Mouse (Mus musculus) limb, embryonic 14.5 days (tissue): Measurements from ENCODE around the gene Gm10100. TPM values are rescaled to one million over a fixed set of nuclear protein-coding genes. Genes with fewer than 3 reads are reported as not detected.
"Not testable (repeated sequence)": the region's sequence is repeated elsewhere in the genome, so short reads cannot be mapped to it uniquely, and the experiment has no call there.

ENCODE experiments used
- ATAC-seq: fragments of 200-750 bp; cut with Nextera tagmentation; 2 replicates; pipeline ENCODE4 v1.8.0; 2017; ENCODE audit warnings: low read depth, moderate number of reproducible peaks, moderate TSS enrichment; ENCODE audit not compliant: low FRiP score
- DNase-seq: peaks from one replicate; pipeline ENCODE4 v3.0.0-alpha.2; 2015; ENCODE audit warnings: low spot score
- H3K27ac ChIP-seq: fragments of 300-500 bp; sonication (generic); replicated peaks from 2 replicates; pipeline ENCODE4 v1.5.1; 2014; ENCODE audit warnings: low read depth, mild to moderate bottlenecking, low read length, moderate library complexity, mixed read lengths
- H3K27me3 ChIP-seq: fragments of 300-500 bp; sonication (generic); 2 replicates; pipeline ENCODE4 v1.6.1; 2014; ENCODE audit warnings: low read length, mixed read lengths; ENCODE audit not compliant: control insufficient read depth, insufficient read depth
- H3K36me3 ChIP-seq: fragments of 300-500 bp; sonication (generic); 2 replicates; pipeline ENCODE4 v1.6.1; 2014; ENCODE audit warnings: mild to moderate bottlenecking, low read length, moderate library complexity, mixed read lengths; ENCODE audit not compliant: control insufficient read depth, insufficient read depth
- H3K4me1 ChIP-seq: fragments of 300-500 bp; sonication (generic); 2 replicates; pipeline ENCODE4 v1.6.1; 2014; ENCODE audit warnings: antibody characterized with exemption, low read length, mixed read lengths; ENCODE audit not compliant: control insufficient read depth, insufficient read depth
- H3K4me2 ChIP-seq: fragments of 300-500 bp; sonication (generic); replicated peaks from 2 replicates; pipeline ENCODE4 v1.6.1; 2014; ENCODE audit warnings: low read depth, mild to moderate bottlenecking, low read length, moderate library complexity; ENCODE audit not compliant: severe bottlenecking
- H3K4me3 ChIP-seq: fragments of 300-500 bp; sonication (generic); replicated peaks from 2 replicates; pipeline ENCODE4 v1.5.1; 2014; ENCODE audit warnings: low read length
- H3K9ac ChIP-seq: fragments of 300-500 bp; sonication (generic); 2 replicates; pipeline ENCODE4 v1.6.1; 2014; ENCODE audit warnings: mild to moderate bottlenecking, low read depth, low read length, moderate library complexity; ENCODE audit not compliant: severe bottlenecking
- H3K9me3 ChIP-seq: fragments of 300-500 bp; sonication (generic); 2 replicates; pipeline ENCODE4 v1.6.1; 2016; ENCODE audit warnings: low read length; ENCODE audit not compliant: control insufficient read depth
- POLR2A ChIP-seq: fragments of 200-500 bp; IDR thresholded peaks from 2 replicates; pipeline ENCODE4 v1.8.0; 2012; ENCODE audit warnings: inconsistent platforms, mild to moderate bottlenecking, moderate library complexity, borderline replicate concordance; ENCODE audit not compliant: insufficient read depth, insufficient read length; ENCODE audit errors: extremely low read depth
- WGBS: fragments of 180-500 bp; shearing (Covaris S2); extraction: QIAGEN DNeasy Blood & Tissue Kit; methylation state at CpG from one replicate; pipeline ENCODE4 v1.1.7; 2014; 5-methylcytosine and 5-hydroxymethylcytosine counted together
- polyA plus RNA-seq, 2 experiments: library from polyadenylated mRNA; depleted of rRNA in 1 of 2; stranded (reverse) in 1 of 2; unstranded in 1 of 2; fragments of >200 nt; fragmentation: Nextera tagmentation in 1 of 2; extraction: Ambion mirVana in 1 of 2; gene quantifications; 2 replicates each; pipeline versions ENCODE4 v1.2.1 to v1.2.3; 2012 to 2014

Gm10100 gene
- polyA plus RNA-seq, 2 experiments: not detected

DNA sequence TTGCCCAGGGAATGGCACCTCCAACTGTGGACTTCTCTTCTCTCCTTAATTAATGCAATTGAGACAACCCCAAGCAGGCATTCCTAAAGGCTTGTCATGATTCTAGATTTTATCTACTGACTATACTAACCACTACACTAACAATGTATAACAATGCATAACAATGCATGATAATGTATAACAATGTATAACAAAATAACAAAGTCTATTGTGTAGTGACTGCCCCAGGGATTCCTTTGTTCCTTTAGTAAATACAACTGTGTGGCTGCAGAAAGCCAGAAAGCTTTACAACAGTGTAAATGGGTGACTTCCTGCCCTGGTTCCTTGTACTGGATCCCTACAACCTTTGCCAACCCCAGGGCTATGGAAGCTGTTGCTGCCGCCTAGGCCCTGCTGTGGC is 9.6 kb downstream of the Gm10100 start:
- Histone ChIP-seq H3K27ac (no peak overlapping the region), H3K9me3 (peaks cover 7% of the 10 kb centered on the region; the same call in 1 of the 2 replicates), H3K4me1 (no peaks in the 10 kb centered on the region), H3K4me3 (no peak overlapping the region), H3K4me2 (no peak overlapping the region), H3K27me3 (no peaks in the 10 kb centered on the region), H3K9ac (no peak overlapping the region), H3K36me3 (no peaks in the 10 kb centered on the region)
- DNase-seq: no peak
- TF ChIP-seq POLR2A: no peak
- 82% methylated on average over 1 of the region's 1 CpGs for WGBS
- ATAC-seq: no peak

DNA sequence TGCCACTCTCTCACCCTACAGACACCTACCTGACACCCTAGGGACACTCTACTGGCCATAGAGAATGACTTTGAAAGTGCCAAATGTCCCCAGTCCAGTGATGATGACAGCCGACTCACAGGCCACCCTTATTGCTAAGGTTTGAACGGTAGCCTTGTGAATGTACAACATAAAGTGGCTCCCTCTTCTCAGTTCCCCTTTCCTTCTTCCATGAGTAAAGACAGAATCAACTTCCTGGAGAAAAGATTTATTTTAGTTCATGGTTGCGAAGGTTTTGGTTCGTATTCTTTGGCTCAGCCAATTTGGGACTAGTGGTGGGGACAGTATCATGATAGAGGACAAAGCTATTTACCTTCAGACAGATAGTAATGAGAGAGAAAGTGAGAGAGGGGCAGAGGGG is 12.6 kb downstream of the Gm10100 start:
- Histone ChIP-seq H3K4me3 (no peak overlapping the region), H3K27me3 (no peaks in the 10 kb centered on the region), H3K36me3 (no peaks in the 10 kb centered on the region), H3K4me2 (no peak overlapping the region), H3K27ac (no peak overlapping the region), H3K9me3 (peaks cover 7% of the 10 kb centered on the region; the same call in 1 of the 2 replicates), H3K4me1 (no peaks in the 10 kb centered on the region), H3K9ac (no peak overlapping the region)
- no peak for DNase-seq
- TF ChIP-seq POLR2A: no peak
- WGBS: 80% methylated on average over 4 of the region's 4 CpGs
- no peak for ATAC-seq

DNA sequence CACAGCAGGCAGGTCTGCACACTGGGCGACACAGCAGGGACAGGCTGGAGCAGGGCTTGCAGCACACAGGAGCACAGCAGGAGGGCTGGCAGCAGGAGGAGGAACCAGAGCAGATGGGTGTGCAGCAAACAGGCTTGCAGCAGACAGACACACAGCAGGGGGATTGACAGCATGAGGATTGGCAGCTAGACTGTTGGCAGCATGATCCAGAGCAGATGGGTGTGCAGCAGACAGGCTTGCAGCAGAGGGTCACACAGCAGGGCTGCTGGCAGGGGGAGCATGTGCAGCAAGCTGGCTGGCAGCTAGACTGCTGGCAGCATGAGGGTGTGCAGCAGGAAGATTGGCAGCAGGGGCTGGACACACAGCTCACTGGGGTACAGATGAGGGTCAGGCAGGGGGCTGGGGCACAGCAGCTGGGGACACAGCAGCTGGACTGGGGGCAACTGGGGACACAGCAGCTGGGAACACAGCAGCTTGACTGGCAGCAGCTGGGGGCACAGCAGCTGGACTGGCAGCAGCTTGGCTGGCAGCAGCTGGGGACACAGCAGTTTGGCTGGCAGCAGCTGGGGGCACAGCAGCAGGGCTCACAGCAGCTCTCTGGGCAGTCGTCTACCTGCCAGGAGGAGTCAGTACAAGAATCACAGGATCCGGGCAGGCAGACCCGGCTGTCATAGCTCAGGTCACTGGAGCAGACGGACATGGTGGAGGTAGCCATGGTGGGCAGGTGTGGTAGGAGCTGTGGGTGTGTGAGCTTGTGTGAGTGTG is 15.8 kb downstream of the Gm10100 start, which contains the start of gene Gm18596:
Gm18596 (minus strand) TSS at position 715 of the 765 bp plus-strand sequence.
- H3K9ac ChIP-seq, H3K27ac ChIP-seq: not testable (repeated sequence)

DNA sequence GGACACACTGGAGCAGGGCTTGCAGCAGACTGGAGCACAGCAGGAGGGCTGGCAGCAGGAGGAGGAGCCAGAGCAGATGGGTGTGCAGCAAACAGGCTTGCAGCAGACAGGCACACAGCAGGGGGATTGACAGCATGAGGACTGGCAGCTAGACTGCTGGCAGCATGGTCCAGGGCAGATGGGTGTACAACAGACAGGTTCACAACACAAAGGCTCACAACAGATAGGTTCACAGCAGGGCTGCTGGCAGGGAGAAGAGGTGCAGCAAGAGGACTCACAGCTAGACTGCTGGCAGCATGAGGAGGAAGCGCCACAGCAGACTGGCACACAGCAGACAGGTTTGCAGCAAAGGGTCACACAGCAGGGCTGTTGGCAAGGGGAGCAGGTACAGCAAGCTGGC is 24.4 kb downstream of the Gm10100 start:
- WGBS: 92% methylated on average over 1 of the region's 1 CpGs
- not testable (repeated sequence) for H3K9ac ChIP-seq, ATAC-seq, H3K36me3 ChIP-seq, H3K27ac ChIP-seq, H3K9me3 ChIP-seq, H3K27me3 ChIP-seq, H3K4me1 ChIP-seq, H3K4me3 ChIP-seq, DNase-seq, H3K4me2 ChIP-seq

More for the DNA sequence above, 15.8 kb downstream of the Gm10100 start, which contains the start of gene Gm18596:
- not testable (repeated sequence) for H3K9me3 ChIP-seq, DNase-seq, H3K27me3 ChIP-seq, H3K4me2 ChIP-seq, H3K4me3 ChIP-seq, H3K36me3 ChIP-seq, H3K4me1 ChIP-seq, ATAC-seq
- 27% methylated on average over 4 of the region's 5 CpGs for WGBS

DNA sequence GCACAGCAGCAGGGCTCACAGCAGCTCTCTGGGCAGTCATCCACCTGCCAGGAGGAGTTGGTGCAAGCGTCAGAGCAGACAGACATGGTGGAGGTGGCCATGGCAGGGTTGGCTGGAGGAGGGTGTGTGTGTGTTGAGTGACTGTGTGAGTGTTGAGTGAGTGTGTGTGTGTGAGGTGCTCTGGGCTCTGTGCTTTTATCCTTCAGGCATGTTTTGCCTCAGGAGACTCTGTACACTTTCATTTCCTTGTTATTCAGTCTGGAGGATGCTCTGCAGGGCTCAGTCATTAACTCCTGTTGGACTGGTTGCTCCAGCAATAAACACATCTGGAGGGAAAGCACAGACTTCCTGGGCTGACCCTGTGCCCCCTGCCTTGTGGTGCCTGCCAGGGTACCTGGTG is 25.0 kb downstream of the Gm10100 start, which contains the start of gene Gm9736:
Gm9736 (minus strand) TSS at position 101 of the 400 bp plus-strand sequence.
- WGBS: 57% methylated on average over 1 of the region's 1 CpGs
- ATAC-seq, H3K4me2 ChIP-seq, H3K27me3 ChIP-seq, H3K9me3 ChIP-seq, H3K4me3 ChIP-seq, H3K4me1 ChIP-seq, H3K9ac ChIP-seq, DNase-seq, H3K27ac ChIP-seq, H3K36me3 ChIP-seq: not testable (repeated sequence)

DNA sequence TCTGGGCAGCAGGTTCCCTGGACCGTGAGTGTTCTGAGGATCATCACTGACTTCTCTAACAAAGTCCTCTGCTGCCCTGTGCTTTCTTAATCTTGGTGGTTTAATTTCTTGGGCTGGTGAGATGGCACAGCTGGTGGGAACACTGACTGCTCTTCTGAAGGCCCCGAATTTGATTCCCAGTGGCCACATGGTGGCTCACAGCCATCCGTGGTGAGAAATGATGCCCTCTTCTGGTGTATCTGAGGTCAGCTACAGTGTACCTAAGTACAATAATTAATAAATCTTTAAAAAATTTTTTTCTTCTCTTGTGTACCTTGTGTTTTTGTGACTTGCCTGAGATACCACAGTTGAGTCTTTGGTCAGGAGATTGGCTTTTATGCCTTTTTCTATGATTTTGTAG is 26.0 kb downstream of the Gm10100 start:
- not testable (repeated sequence) for ATAC-seq, H3K36me3 ChIP-seq, H3K4me3 ChIP-seq, H3K27ac ChIP-seq, H3K9ac ChIP-seq, H3K27me3 ChIP-seq, DNase-seq, H3K9me3 ChIP-seq, H3K4me2 ChIP-seq, H3K4me1 ChIP-seq
- WGBS: 52% methylated on average over 3 of the region's 3 CpGs
